Mouse (Mus musculus) kidney, adult 18-20 months (tissue): ENCODE measurements at regions not wholly inside any gene's neighbourhood (a gene's known extent, or its start where the extent isn't known, plus 50 kb on each side); places are given as distances from the start of the nearest gene placed in this dataset.

Source experiments
- DNase-seq: peaks from one replicate; pipeline ENCODE4 v3.0.0; 2021

DNA sequence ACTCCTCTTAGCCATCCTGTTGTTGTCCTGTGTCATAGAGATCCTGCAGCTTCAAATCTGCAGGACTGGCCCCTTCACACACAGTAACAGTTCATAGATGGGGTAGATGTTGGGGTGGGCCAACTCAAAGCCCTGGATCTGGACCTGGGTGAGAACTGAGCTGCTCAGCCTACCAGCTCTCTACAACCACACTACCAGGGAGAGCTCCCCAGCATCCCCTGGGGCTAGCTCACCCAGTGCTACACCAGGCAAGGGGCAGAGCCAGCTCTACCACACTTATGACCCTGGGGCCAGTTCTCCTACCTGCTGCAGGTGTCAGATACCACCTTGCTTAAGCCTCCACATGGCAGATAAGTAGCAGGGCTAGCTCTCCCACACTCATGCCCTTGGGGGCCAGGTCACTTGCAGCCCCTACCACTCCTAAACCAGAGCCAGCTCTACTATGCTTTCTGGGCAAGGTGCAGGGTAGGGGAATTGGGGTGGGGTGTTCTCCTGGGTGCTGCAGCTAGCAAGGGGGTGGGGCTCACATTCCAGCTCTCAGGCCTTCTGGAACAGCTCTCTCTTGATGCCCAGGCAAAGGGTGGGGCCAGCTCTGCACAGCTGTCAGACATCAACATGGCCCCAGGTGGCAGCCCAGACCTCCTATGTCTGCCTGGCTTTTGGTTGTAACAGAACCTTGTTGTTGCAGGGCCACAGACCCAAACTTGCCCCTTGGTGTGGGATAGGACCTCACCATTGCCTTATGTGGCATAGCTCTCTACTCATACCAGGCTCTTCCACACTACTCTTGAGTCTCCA lies 62.4 kb upstream of the Tab2 start:
- DNase-seq, result no peak

DNA sequence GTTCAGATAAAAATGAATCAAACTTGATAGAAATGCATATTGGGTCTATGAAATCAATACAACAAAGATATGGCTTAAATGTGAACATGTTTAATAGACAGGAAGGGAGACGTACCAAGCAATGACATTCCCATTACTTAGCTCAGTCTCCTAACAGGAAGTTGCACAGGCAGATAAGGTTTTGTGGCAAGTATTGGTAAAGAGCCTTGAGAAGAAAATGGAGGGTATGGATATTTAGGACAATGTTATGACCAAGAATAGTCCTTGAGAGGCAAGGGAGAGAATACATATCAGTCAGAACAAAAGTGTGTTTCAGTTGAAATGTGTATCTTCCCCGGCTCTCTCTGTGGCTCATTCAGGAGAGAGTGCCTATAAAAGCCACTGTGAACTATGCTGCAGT lies 60.7 kb upstream of the Tab2 start:
- DNase-seq, result no peak

DNA sequence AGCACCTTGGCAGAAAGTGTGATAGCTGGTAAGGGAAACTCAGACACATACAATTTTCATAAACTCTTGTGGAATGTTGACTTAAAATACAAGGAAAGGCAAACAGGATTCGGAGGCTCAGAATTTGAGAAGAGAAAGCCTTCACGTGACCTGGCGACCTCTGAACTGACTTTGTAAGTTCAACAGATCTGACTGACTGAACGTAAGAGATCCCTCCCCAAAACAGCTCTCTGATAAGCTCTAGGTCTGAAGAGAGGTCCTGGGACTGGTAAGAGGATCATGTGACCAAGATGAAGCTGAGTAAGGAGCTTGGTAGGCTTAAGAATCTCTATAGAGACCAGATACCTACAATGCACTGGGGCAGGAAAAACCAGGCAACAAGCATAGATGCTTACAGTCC lies 55.7 kb upstream of the Tab2 start:
- DNase-seq, result no peak

DNA sequence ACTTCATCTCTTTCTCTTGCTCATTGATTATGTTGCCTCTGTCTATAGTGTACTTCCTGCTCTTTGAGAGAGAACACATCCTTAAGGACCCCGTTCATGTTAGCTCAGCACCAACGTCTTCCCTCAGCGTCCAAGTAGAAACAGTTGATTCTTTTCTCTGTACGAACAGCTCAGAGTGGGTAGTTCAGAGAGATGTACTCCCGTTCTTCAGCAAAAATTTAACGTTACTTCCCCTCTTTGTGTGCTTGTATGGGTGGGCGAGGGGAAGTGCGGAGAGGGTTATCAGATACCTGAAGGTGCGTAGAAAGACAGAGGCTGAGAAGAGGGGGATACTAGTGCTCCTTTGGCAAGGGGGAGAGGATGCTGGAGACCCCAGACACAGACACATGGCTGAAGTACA lies 55.1 kb upstream of the Tab2 start:
- DNase-seq, result no peak

DNA sequence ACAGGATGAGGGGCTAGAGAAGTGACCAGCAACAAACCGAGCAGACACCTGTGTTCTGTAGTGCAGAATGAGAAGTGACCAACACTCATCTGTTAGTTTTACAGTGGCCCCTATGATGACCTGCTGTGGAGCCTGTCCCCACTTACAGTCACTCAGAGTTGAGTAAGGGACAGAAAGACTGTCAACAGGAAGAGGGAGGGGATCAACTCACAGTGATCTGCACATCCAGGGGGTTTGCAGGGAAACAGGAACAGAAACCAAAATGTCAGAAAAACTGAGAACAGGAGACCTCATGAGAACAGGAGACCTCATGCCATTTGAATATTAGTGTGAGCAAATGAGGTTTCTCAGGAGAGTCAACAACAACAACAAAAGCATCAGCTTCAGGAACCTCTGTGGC lies 53.8 kb upstream of the Tab2 start:
- no peak for DNase-seq

DNA sequence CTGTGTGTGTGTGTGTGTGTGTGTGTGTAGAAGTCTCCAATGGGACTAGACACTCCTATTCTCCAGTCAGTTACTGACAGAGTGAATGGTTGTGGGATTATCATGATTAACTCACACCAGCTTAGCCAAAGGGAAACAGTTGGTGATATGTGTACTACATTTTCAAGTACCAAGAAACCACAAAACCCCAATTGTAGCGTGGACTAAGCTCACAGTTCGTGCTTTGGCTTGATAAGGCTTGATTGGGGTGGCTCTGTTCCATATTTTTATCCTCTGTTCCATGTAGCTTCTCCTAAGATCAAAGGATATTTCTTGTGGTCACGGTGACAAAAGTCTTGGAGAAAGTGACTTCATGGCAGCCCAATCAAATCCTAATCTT lies 51.9 kb upstream of the Tab2 start:
- no peak for DNase-seq

DNA sequence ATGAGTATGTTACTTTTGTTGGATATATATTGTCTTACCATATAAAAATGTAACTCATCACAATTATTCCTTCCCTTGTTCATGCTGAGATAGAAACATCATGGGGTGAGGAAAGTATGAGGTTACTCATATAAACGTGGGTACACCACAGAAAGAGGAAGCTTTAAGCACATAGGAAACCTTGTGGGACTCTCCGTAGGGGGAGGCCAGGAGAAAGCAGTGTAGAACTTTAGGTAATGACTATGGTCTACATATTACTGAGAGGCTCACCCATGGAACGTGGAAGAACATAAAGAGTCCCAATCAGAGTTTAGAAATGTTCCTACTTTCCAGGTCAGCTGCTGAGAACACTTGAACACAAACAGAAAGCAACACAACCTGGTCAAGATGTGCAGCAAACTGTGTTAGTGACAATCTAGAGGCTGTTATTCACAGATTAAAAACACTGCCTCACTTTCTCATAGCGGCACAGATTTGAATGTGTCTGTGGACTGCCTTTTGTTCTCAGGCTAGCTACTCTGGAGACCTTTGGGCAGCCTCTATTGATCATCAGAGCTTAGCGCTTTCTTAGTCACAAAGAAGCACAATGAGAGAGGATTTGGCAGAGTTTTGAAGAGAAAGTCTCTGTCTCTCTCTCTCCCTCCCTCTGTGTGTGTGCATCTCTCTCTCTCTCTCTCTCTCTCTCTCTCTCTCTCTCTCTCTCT lies 51.4 kb upstream of the Tab2 start:
- no peak for DNase-seq
